Mouse (Mus musculus) liver (tissue): ENCODE data around the gene Smc1b.

Experiments
- DNase-seq: peaks from one replicate; pipeline ENCODE4 v3.0.0-alpha.2; 2020; ENCODE audit warnings: mixed read lengths

The Smc1b gene

GRCm38 (mm10) chr15:85016951-85017664 lies 114.7 kb downstream of the Smc1b start, which contains the start of gene Upk3a:
Upk3a (plus strand) TSS chr15:85017141.
- DNase-seq: peak; percentile 36

DNA sequence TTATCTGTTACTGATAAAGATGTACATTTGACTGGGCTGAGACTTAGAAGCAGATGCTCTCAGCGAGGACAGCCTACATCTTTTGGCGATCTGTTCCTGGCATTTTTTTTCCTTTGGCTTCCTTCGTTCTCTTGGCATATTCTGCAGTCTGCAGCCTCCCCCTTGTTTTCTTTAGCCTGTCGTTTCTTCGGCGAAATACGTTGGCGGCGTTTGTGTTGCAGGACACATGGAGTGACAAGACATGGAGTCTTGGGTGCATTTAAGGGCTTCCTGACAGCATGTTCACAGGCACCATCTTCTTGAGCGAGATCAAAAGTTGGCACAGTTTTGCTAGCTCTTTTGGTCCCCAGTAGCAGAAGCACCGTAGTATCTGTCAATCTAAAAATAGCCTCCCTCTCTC lies 116.0 kb downstream of the Smc1b start:
- no peak for DNase-seq
